Mouse (Mus musculus): ENCODE measurements around the gene Tsx.
"Not testable (repeated sequence)": the region's sequence is repeated elsewhere in the genome, so short reads cannot be mapped to it uniquely, and the experiment has no call there.

The Tsx gene

GRCm38 (mm10) chrX:103414167-103414566, at the start of gene Tsx:
Gene Tsx, plus strand, starts transcription at chrX:103414467.
- no peak for DNase-seq

GRCm38 (mm10) chrX:103366201-103366600, 48.1 kb upstream of the Tsx start:
- DNase-seq, result no peak

- no peak for DNase-seq
Observed at GRCm38 (mm10) chrX:103368650-103369049, 45.6 kb upstream of the Tsx start.

GRCm38 (mm10) chrX:103371221-103371620, 43.0 kb upstream of the Tsx start:
- DNase-seq, result peak; percentile 28 to 41

- DNase-seq, result peak in 1 of 2 experiments; percentile 4
Observed at GRCm38 (mm10) chrX:103371627-103372026, 42.6 kb upstream of the Tsx start.

- DNase-seq, result peak in 1 of 2 experiments; percentile 8
Observed at GRCm38 (mm10) chrX:103374250-103374649, 40.0 kb upstream of the Tsx start.

- DNase-seq, result no peak
Observed at GRCm38 (mm10) chrX:103384528-103384927, 29.7 kb upstream of the Tsx start.

GRCm38 (mm10) chrX:103388131-103388530, 26.1 kb upstream of the Tsx start:
- DNase-seq, result no peak

- DNase-seq, result no peak
Observed at GRCm38 (mm10) chrX:103393841-103394240, 20.4 kb upstream of the Tsx start.

GRCm38 (mm10) chrX:103405021-103405420, 9.2 kb upstream of the Tsx start:
- no peak for DNase-seq

GRCm38 (mm10) chrX:103421710-103422109, 7.4 kb downstream of the Tsx start, which contains the start of gene Gm26992:
Gene Gm26992, plus strand, starts transcription at chrX:103422010.
- no peak for DNase-seq

GRCm38 (mm10) chrX:103427677-103428076, 13.4 kb downstream of the Tsx start:
- peak in 1 of 2 experiments; percentile 3 for DNase-seq

- DNase-seq, result no peak
Observed at GRCm38 (mm10) chrX:103432293-103432692, 18.0 kb downstream of the Tsx start.

- no peak for DNase-seq
Observed at GRCm38 (mm10) chrX:103438023-103438422, 23.8 kb downstream of the Tsx start.

- DNase-seq, result peak in 1 of 2 experiments; percentile 3
Observed at GRCm38 (mm10) chrX:103440803-103441202, 26.5 kb downstream of the Tsx start.

GRCm38 (mm10) chrX:103443755-103444154, 29.5 kb downstream of the Tsx start:
- DNase-seq, result peak in 1 of 2 experiments; percentile 9

GRCm38 (mm10) chrX:103447539-103448169, 33.4 kb downstream of the Tsx start:
- peak; percentile 6 to 69 for DNase-seq

- DNase-seq, result not testable (repeated sequence)
Observed at GRCm38 (mm10) chrX:103448429-103448828, 34.2 kb downstream of the Tsx start.

GRCm38 (mm10) chrX:103448943-103449722, 34.9 kb downstream of the Tsx start:
- DNase-seq, result not testable (repeated sequence)

GRCm38 (mm10) chrX:103452815-103453214, 38.5 kb downstream of the Tsx start:
- no peak for DNase-seq

GRCm38 (mm10) chrX:103460056-103460455, 45.8 kb downstream of the Tsx start:
- DNase-seq, result peak in 1 of 2 experiments; percentile 2

- no peak for DNase-seq
Observed at GRCm38 (mm10) chrX:103468998-103469397, 54.7 kb downstream of the Tsx start.

- no peak for DNase-seq
Observed at GRCm38 (mm10) chrX:103472346-103472745, 58.1 kb downstream of the Tsx start.
